Mouse (Mus musculus) neural tube, embryonic 11.5 days (tissue): ENCODE measurements at regions not wholly inside any gene's neighbourhood (a gene's known extent, or its start where the extent isn't known, plus 50 kb on each side); places are given as distances from the start of the nearest gene placed in this dataset.

Experiments used
- ATAC-seq: fragments of 200-750 bp; cut with Nextera tagmentation; 2 replicates; pipeline ENCODE4 v1.8.0; 2017; ENCODE audit warnings: moderate number of reproducible peaks, mild to moderate bottlenecking, moderate TSS enrichment, moderate library complexity; ENCODE audit not compliant: insufficient read depth, low FRiP score, low TSS enrichment
- DNase-seq: peaks from one replicate; pipeline ENCODE4 v3.0.0-alpha.2; 2015; ENCODE audit warnings: low spot score
- H3K27ac ChIP-seq: fragments of 300-500 bp; sonication (generic); 2 replicates; pipeline ENCODE4 v1.5.1; 2014; ENCODE audit warnings: low read depth, mild to moderate bottlenecking, low read length
- H3K27me3 ChIP-seq: fragments of 300-500 bp; sonication (generic); 2 replicates; pipeline ENCODE4 v1.6.1; 2014; ENCODE audit warnings: mild to moderate bottlenecking, low read length, mixed read lengths; ENCODE audit not compliant: control insufficient read depth, insufficient read depth
- H3K36me3 ChIP-seq: fragments of 300-500 bp; sonication (generic); 2 replicates; pipeline ENCODE4 v1.6.1; 2014; ENCODE audit warnings: mild to moderate bottlenecking, low read length, moderate library complexity, mixed read lengths; ENCODE audit not compliant: control insufficient read depth, insufficient read depth
- H3K4me1 ChIP-seq: fragments of 300-500 bp; sonication (generic); 2 replicates; pipeline ENCODE4 v1.6.1; 2014; ENCODE audit warnings: low read length, mixed read lengths; ENCODE audit not compliant: control insufficient read depth, insufficient read depth
- H3K4me2 ChIP-seq: fragments of 300-500 bp; sonication (generic); 2 replicates; pipeline ENCODE4 v1.6.1; 2014; ENCODE audit warnings: low read depth, mild to moderate bottlenecking, moderate library complexity
- H3K4me3 ChIP-seq: fragments of 300-500 bp; sonication (generic); 2 replicates; pipeline ENCODE4 v1.5.1; 2014; ENCODE audit warnings: low read depth, low read length
- H3K9ac ChIP-seq: fragments of 300-500 bp; sonication (generic); 2 replicates; pipeline ENCODE4 v1.6.1; 2014; ENCODE audit warnings: mild to moderate bottlenecking, low read length
- H3K9me3 ChIP-seq: fragments of 300-500 bp; sonication (generic); 2 replicates; pipeline ENCODE4 v1.6.1; 2016; ENCODE audit warnings: low read length; ENCODE audit not compliant: control insufficient read depth
- WGBS: fragments of 180-500 bp; shearing (Covaris S2); extraction: QIAGEN DNeasy Blood & Tissue Kit; methylation state at CpG from one replicate; pipeline ENCODE4 v1.1.7; 2014; 5-methylcytosine and 5-hydroxymethylcytosine counted together

DNA sequence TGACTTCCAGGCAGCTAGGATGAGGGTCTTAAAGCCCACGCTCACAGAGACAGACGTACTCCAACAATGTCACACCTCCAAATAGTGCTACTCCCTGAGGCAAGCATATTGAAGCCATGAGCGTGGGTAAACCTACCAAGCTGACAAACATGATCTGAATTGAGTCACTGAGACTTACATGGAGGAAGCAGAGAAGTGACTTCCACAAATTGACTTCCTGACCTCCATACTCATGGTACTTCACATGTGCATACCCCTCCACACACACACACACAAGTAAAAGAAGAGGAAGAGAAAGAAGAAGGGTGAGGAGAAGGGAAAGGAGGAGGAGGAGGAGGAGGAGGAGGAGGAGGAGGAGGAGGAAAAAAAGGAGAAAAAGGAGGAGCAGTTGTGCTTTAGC, 577.8 kb upstream of the Nrp1 start:
- no peaks in the 10 kb centered on the region for H3K9me3 ChIP-seq
- no peak for DNase-seq
- 95% methylated on average over 3 of the region's 3 CpGs for WGBS
- H3K27ac ChIP-seq = no peak overlapping the region
- no peak overlapping the region for H3K4me3 ChIP-seq
- H3K27me3 ChIP-seq = no peaks in the 10 kb centered on the region
- H3K36me3 ChIP-seq = no peaks in the 10 kb centered on the region
- no peak for ATAC-seq
- H3K4me2 ChIP-seq = no peak overlapping the region
- H3K9ac ChIP-seq = no peak overlapping the region
- peaks cover 4% of the 10 kb centered on the region; the same call in 1 of the 2 replicates for H3K4me1 ChIP-seq

GRCm38 (mm10) chr8:127781011-127781410, 577.4 kb upstream of the Nrp1 start:
- DNase-seq (no peak), ATAC-seq (no peak)
- H3K4me2 ChIP-seq = no peak overlapping the region
- no peaks in the 10 kb centered on the region for H3K36me3 ChIP-seq
- H3K4me3 ChIP-seq = no peak overlapping the region
- H3K27me3 ChIP-seq = no peaks in the 10 kb centered on the region
- 66% methylated on average over 1 of the region's 1 CpGs for WGBS
- H3K9me3 ChIP-seq = no peaks in the 10 kb centered on the region
- H3K27ac ChIP-seq = no peak overlapping the region
- H3K9ac ChIP-seq = no peak overlapping the region
- H3K4me1 ChIP-seq = peaks cover 4% of the 10 kb centered on the region; the same call in 1 of the 2 replicates

GRCm38 (mm10) chr8:127792611-127793010, 565.8 kb upstream of the Nrp1 start:
- no peaks in the 10 kb centered on the region for H3K36me3 ChIP-seq
- DNase-seq (no peak), ATAC-seq (no peak)
- no peak overlapping the region for H3K4me3 ChIP-seq
- 91% methylated on average over 5 of the region's 5 CpGs for WGBS
- no peaks in the 10 kb centered on the region for H3K27me3 ChIP-seq
- H3K4me1 ChIP-seq = no peaks in the 10 kb centered on the region
- H3K9me3 ChIP-seq = no peaks in the 10 kb centered on the region
- H3K27ac ChIP-seq = no peak overlapping the region
- no peak overlapping the region for H3K4me2 ChIP-seq
- no peak overlapping the region for H3K9ac ChIP-seq

DNA sequence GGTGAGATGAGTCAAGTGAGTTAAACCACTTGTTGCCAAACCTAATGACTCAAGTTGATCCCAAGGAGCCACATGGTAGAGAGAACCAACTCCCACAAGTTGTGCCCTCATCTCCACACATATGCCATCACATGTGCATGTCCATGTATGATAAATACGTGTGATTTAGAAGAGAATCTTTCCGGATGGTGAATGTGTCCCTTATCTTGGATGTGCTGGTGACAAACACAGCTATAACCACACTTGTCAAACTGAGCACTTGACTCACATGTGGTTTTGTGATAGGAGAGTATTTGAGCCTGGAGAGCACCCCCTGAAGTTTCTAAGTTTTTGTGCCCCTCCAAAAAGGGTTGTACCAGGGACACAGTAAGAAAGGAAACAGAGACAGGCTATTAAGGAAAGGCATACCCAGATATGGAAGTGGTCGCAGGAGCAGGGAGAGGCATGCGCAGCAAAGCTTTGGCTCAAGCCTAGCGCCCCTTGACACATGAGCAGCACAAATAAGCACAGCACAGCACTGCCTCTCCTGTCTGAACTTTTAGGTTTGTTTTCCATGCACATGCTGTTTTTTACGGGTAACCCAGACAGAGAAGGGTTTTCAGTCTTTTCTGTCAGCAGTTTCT, 558.4 kb upstream of the Nrp1 start:
- Histone ChIP-seq H3K27ac (no peak overlapping the region), H3K4me1 (no peaks in the 10 kb centered on the region), H3K4me3 (no peak overlapping the region), H3K36me3 (no peaks in the 10 kb centered on the region), H3K9me3 (no peaks in the 10 kb centered on the region), H3K4me2 (no peak overlapping the region), H3K9ac (no peak overlapping the region), H3K27me3 (no peaks in the 10 kb centered on the region)
- WGBS = 78% methylated on average over 6 of the region's 6 CpGs
- no peak for DNase-seq
- no peak for ATAC-seq

DNA sequence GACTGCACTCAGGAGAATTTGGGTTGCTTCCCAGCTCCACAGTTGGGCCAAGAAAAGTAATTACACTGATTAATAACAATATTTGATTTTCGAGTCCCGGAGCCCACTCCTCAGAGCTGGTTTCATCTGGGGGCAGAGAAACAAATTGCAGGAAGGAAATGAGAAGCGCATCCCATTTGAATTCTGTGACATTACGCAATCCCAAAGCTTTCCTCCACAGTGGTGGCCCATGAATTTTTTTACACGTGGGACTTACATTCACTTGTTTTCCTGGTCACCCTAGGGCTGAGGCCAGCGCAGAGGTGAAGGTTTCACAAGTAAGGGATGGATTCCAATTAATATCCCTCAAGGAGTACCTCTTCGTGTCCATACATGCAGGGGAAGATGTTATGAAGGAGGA, 556.3 kb upstream of the Nrp1 start:
- Histone ChIP-seq H3K9ac (no peak overlapping the region), H3K27me3 (no peaks in the 10 kb centered on the region), H3K36me3 (no peaks in the 10 kb centered on the region), H3K27ac (no peak overlapping the region), H3K4me1 (no peaks in the 10 kb centered on the region), H3K4me3 (no peak overlapping the region), H3K9me3 (no peaks in the 10 kb centered on the region), H3K4me2 (no peak overlapping the region)
- DNase-seq (no peak), ATAC-seq (no peak)
- 80% methylated on average over 7 of the region's 7 CpGs for WGBS

GRCm38 (mm10) chr8:127802661-127803333, 555.6 kb upstream of the Nrp1 start:
- H3K36me3 ChIP-seq = no peaks in the 10 kb centered on the region
- H3K4me3 ChIP-seq = no peak overlapping the region
- WGBS = 63% methylated on average over 5 of the region's 5 CpGs
- no peaks in the 10 kb centered on the region for H3K27me3 ChIP-seq
- ATAC-seq (no peak), DNase-seq (no peak)
- no peak overlapping the region for H3K4me2 ChIP-seq
- no peaks in the 10 kb centered on the region for H3K9me3 ChIP-seq
- H3K4me1 ChIP-seq = no peaks in the 10 kb centered on the region
- no peak overlapping the region for H3K9ac ChIP-seq
- H3K27ac ChIP-seq = no peak overlapping the region

GRCm38 (mm10) chr8:127809203-127810155, 548.9 kb upstream of the Nrp1 start:
- Histone ChIP-seq H3K27me3 (no peaks in the 10 kb centered on the region), H3K36me3 (no peaks in the 10 kb centered on the region), H3K4me1 (no peaks in the 10 kb centered on the region), H3K4me3 (no peak overlapping the region), H3K27ac (no peak overlapping the region), H3K9ac (no peak overlapping the region), H3K9me3 (no peaks in the 10 kb centered on the region), H3K4me2 (no peak overlapping the region)
- ATAC-seq (no peak), DNase-seq (no peak)
- 79% methylated on average over 7 of the region's 7 CpGs for WGBS

DNA sequence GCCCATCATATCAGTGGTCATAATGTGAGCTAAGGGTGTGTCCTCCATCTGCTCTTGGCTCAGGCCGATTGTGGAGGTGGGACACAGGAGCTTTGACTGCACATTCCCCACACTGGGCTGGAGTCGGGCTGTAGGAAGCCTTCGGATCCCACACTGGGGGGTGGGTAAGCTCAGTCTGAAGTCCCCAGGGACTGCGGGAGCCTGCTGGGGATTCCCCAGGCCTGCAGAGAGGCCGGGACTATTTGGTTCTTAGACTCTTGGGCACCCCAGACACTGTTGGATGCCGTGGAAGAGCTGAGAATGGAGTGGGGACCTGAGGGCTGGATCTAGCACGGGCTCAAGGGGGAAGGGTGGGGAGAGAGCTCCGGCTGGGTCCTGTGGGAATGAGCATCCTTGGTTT, 547.1 kb upstream of the Nrp1 start:
- no peak for ATAC-seq
- no peak for DNase-seq
- WGBS = 88% methylated on average over 8 of the region's 8 CpGs

More for the DNA sequence above, 547.1 kb upstream of the Nrp1 start:
- Histone ChIP-seq H3K4me1 (no peaks in the 10 kb centered on the region), H3K27ac (no peak overlapping the region), H3K36me3 (no peaks in the 10 kb centered on the region), H3K9ac (no peak overlapping the region), H3K4me2 (no peak overlapping the region), H3K9me3 (no peaks in the 10 kb centered on the region), H3K4me3 (no peak overlapping the region), H3K27me3 (no peaks in the 10 kb centered on the region)
